Mouse (Mus musculus) brain, embryonic 18.5 days (tissue): ENCODE data around the gene Mcm5.

Experiments used
- DNase-seq: peaks from one replicate; pipeline ENCODE4 v3.0.0-alpha.2; 2012; ENCODE audit warnings: low read depth, low spot score

Gene Mcm5

GRCm38 (mm10) chr8:75172009-75172685 is 62.8 kb downstream of the Mcm5 start:
- no peak for DNase-seq
